Mouse (Mus musculus) ES-Bruce4 (cell line): ENCODE measurements around the gene Slit3. TPM values are rescaled to one million over a fixed set of nuclear protein-coding genes. Genes with fewer than 3 reads are reported as not detected.

Source experiments
- H3K27ac ChIP-seq: 2 replicates; pipeline ENCODE4 v1.5.1; 2012; ENCODE audit warnings: low read length, inconsistent platforms; ENCODE audit not compliant: insufficient read depth
- H3K27me3 ChIP-seq: 2 replicates; pipeline ENCODE4 v1.6.1; 2012; ENCODE audit warnings: mild to moderate bottlenecking, low read length, inconsistent platforms; ENCODE audit not compliant: control insufficient read depth, poor library complexity, insufficient read depth, severe bottlenecking
- H3K36me3 ChIP-seq: 2 replicates; pipeline ENCODE4 v1.6.1; 2012; ENCODE audit warnings: inconsistent platforms, mild to moderate bottlenecking, low read length, moderate library complexity; ENCODE audit not compliant: control insufficient read depth, poor library complexity, insufficient read depth, severe bottlenecking
- H3K4me1 ChIP-seq: one replicate; pipeline ENCODE4 v1.8.1; 2011; ENCODE audit warnings: low read length; ENCODE audit not compliant: control insufficient read depth, insufficient read depth
- H3K4me3 ChIP-seq: 2 replicates; pipeline ENCODE4 v1.5.1; 2011; ENCODE audit warnings: low read depth, mild to moderate bottlenecking, low read length
- H3K9ac ChIP-seq: 2 replicates; pipeline ENCODE4 v1.6.1; 2012; ENCODE audit warnings: low read depth, mild to moderate bottlenecking, inconsistent platforms; ENCODE audit not compliant: poor library complexity, severe bottlenecking
- H3K9me3 ChIP-seq: replicated peaks from 2 replicates; pipeline ENCODE4 v1.6.1; 2012; ENCODE audit warnings: mild to moderate bottlenecking, low read length, inconsistent platforms; ENCODE audit not compliant: control insufficient read depth, poor library complexity, insufficient read depth, severe bottlenecking
- CTCF ChIP-seq: IDR thresholded peaks from one replicate; pipeline ENCODE4 v1.8.1; 2011; ENCODE audit warnings: low read depth, low read length
- EP300 ChIP-seq: IDR thresholded peaks from 2 replicates; pipeline ENCODE4 v1.6.1; 2011; ENCODE audit warnings: low read depth, low read length; ENCODE audit not compliant: insufficient read depth
- POLR2A ChIP-seq: IDR thresholded peaks from one replicate; pipeline ENCODE4 v1.8.1; 2011; ENCODE audit warnings: low read length; ENCODE audit not compliant: insufficient read depth
- polyA plus RNA-seq: library from polyadenylated mRNA; stranded (reverse); fragments of >200 nt; gene quantifications from 2 replicates; pipeline ENCODE4 v1.2.4, GENCODE M21; 2011; ENCODE audit warnings: low read depth; ENCODE audit not compliant: missing spikeins, insufficient read depth, insufficient read length

Slit3 gene
- polyA plus RNA-seq, 1 experiment, result 2.8 TPM

DNA sequence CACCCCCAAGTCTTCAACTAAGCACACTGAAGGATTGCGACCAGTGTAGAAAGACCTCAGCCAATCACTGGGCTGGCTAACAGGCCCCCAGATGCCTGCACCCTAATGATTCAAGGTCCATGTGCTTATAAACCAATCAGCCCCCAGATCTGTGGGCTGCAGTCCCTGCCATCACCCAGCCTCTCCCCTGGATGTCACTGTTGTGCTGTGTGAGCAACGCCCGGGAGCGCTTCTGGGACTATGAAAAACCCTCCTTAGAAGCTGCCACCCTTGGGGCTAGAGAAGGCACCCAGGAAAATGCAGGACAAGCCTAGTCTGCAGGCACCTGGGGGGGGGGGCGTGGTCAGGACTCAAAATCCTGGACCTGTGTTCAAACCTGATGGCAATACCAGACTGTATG is 331.4 kb downstream of the Slit3 start:
- TF ChIP-seq EP300 (no peak), CTCF (peak; percentile 46)
- Histone ChIP-seq H3K4me3 (no peak overlapping the region), H3K27ac (no peak overlapping the region), H3K27me3 (no peaks in the 10 kb centered on the region), H3K36me3 (no peaks in the 10 kb centered on the region), H3K4me1 (no peaks in the 10 kb centered on the region), H3K9ac (no peak overlapping the region), H3K9me3 (no peaks in the 10 kb centered on the region)

DNA sequence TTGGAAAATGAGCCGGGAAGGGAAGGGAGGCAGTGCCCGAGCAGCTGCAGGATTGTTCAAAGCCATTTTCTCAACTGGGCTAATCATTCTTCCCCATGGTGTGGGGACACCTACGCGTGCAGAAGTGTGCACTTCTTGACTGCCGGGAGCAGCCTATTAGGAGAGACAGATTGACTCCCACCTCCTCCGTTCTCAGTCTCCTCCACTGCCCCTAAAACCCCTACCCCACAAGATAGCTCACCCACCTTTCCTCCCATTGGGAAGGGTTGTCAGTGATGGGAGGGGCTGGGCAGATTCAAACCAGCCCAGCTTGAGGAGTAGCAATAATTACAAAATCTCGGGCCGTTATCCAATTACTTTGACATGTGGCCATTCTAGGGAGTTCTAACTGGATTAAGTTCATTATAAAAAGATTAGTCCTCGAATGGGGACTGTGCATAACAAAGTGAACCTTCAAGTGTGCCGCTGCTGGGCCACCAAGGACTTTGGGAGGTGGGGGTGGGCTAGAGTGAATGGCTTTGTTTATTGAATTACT is 333.2 kb downstream of the Slit3 start:
- no peaks in the 10 kb centered on the region for H3K9me3 ChIP-seq
- no peaks in the 10 kb centered on the region for H3K27me3 ChIP-seq
- no peak overlapping the region for H3K27ac ChIP-seq
- no peak for TF ChIP-seq EP300
- no peak for TF ChIP-seq POLR2A
- H3K4me3 ChIP-seq, result no peak overlapping the region
- no peaks in the 10 kb centered on the region for H3K36me3 ChIP-seq
- H3K4me1 ChIP-seq, result no peaks in the 10 kb centered on the region
- no peak overlapping the region for H3K9ac ChIP-seq

DNA sequence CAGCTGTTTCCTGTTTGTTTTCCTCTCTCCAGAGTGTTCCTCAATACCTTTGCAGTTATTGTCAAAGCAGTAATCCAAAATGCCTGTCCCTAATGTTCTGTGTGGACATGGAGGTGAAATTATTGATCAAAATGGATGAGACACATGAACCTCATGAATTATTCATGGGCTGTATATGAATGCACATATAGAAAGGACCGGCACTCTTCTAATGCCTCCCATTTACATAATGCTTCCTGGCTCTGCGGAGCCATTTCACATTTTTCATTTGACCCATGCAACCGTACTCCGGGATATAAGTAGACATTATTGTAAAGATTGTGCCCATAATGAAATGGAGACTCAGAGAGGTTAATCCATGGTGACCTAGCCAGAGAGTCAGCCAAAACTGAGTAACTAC is 333.8 kb downstream of the Slit3 start:
- Histone ChIP-seq H3K27me3 (no peaks in the 10 kb centered on the region), H3K27ac (no peak overlapping the region), H3K4me1 (no peaks in the 10 kb centered on the region), H3K9ac (no peak overlapping the region), H3K9me3 (no peaks in the 10 kb centered on the region), H3K4me3 (no peak overlapping the region), H3K36me3 (no peaks in the 10 kb centered on the region)
- TF ChIP-seq EP300, result no peak
- no peak for TF ChIP-seq POLR2A
- TF ChIP-seq CTCF, result no peak

DNA sequence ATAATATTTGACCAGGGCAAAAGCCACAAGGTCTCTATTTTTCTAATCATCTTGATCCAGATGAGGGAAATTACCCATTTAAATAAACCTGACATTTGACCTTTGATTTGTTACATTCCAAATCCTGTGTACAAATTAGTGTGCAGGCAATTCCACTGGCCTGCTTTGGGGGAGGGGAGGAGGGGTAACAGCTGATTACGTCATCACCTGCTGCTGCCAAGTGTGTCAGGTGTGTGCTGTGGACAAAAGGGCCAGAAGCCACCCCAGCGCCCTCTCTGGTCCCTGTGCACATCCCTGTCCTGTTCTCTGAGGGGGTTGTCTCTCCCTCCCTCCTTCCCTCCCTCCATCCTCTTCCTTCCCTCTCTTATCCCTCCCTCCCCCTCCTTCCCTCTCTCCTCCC is 337.0 kb downstream of the Slit3 start:
- no peak overlapping the region for H3K9ac ChIP-seq
- H3K27me3 ChIP-seq, result no peaks in the 10 kb centered on the region
- no peak overlapping the region for H3K27ac ChIP-seq
- TF ChIP-seq CTCF (no peak), EP300 (no peak), POLR2A (no peak)
- H3K4me1 ChIP-seq, result no peaks in the 10 kb centered on the region
- H3K4me3 ChIP-seq, result no peak overlapping the region
- H3K36me3 ChIP-seq, result no peaks in the 10 kb centered on the region
- no peaks in the 10 kb centered on the region for H3K9me3 ChIP-seq

DNA sequence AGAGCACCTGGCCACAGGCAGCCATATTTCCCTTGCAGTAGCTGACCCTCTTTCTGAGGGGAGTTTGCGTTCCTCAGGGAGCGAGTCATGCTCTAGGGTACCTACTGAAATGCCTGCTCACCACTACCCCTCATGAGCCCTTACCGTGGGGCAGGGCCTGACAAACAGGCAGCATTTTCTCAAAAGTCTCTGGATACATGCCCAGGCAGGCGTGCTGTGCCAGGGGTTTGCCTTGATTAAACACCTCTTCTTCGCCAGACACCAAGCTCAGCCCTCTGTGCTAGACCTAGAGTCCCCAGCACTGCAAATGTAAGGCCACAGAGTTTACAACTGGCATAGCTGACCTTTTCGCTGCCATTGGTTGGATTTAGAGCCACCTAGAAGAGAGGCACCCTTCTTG is 345.7 kb downstream of the Slit3 start:
- H3K4me1 ChIP-seq, result no peaks in the 10 kb centered on the region
- no peak for TF ChIP-seq CTCF
- TF ChIP-seq EP300, result no peak
- no peak for TF ChIP-seq POLR2A
- H3K27ac ChIP-seq, result no peak overlapping the region
- no peak overlapping the region for H3K9ac ChIP-seq
- no peaks in the 10 kb centered on the region for H3K36me3 ChIP-seq
- no peak overlapping the region for H3K4me3 ChIP-seq
- no peaks in the 10 kb centered on the region for H3K27me3 ChIP-seq
- peaks cover 7% of the 10 kb centered on the region; the same call in 1 of the 2 replicates for H3K9me3 ChIP-seq

DNA sequence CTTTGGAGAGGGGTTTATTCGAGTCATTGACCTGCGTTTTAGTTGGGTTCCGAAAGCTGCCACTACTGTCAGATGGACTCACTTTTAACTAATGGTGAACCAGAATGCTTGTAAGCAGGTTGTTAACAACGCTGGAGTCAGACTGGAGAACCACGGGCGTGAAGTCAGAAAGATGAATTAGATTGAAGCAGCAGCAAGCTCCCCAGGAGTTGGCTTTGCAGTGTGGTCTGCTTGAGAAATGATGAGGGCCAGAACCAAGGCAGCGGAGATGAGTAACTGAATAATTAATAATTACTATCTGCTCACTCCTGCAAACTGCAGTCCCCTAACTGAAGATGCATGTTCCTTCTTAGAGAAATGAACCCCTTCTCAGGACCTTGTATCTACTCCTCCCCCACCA is 347.8 kb downstream of the Slit3 start:
- no peaks in the 10 kb centered on the region for H3K4me1 ChIP-seq
- TF ChIP-seq CTCF, result no peak
- no peak for TF ChIP-seq EP300
- no peak for TF ChIP-seq POLR2A
- no peaks in the 10 kb centered on the region for H3K27me3 ChIP-seq
- H3K36me3 ChIP-seq, result no peaks in the 10 kb centered on the region
- H3K4me3 ChIP-seq, result no peak overlapping the region
- no peak overlapping the region for H3K27ac ChIP-seq
- no peak overlapping the region for H3K9ac ChIP-seq
- peaks cover 7% of the 10 kb centered on the region; the same call in 1 of the 2 replicates for H3K9me3 ChIP-seq
